Mouse (Mus musculus) granulocyte monocyte progenitor cell, adult 5-6 weeks (primary cell): ENCODE measurements around the gene Zfp654. TPM values are rescaled to one million over a fixed set of nuclear protein-coding genes. Genes with fewer than 3 reads are reported as not detected.

Experiments
- ATAC-seq: replicated peaks from 2 replicates; pipeline ENCODE4 v1.8.0; 2016; ENCODE audit warnings: mild to moderate bottlenecking, moderate TSS enrichment, inconsistent platforms; ENCODE audit not compliant: poor library complexity, severe bottlenecking
- total RNA-seq, 2 experiments: library from RNA; stranded (forward) in 1 of 2; stranded (reverse) in 1 of 2; fragments of 200-712, 200-1000 nt in 1 of 2; fragments of >200 nt in 1 of 2; fragmentation: Nextera tagmentation in 1 of 2; gene quantifications; 2 replicates each; pipeline ENCODE4 v1.2.3; 2014 to 2017

The Zfp654 gene
- total RNA-seq, 2 experiments from 2014 or later: 13.0 to 14.8 TPM

DNA sequence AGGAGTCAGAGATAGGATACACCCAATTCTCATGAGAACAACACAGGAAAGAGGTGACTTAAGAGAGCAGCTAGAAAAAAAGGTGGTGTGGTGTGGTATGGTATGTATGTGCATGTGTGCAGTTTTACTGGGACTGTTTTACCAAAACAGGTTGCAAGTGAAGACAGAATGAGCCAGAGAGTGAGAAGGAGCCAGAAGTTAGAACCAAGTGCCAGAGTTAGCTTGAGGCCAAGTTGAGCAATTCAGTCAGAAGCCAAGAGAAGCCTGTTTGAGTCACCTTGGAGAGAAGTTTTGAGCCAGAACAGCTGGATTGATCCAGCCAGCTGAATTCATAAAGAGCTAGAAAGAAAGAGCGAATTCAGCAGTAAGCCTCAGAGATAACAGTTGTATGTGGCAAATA is 75.9 kb downstream of the Zfp654 start:
- no peak for ATAC-seq

DNA sequence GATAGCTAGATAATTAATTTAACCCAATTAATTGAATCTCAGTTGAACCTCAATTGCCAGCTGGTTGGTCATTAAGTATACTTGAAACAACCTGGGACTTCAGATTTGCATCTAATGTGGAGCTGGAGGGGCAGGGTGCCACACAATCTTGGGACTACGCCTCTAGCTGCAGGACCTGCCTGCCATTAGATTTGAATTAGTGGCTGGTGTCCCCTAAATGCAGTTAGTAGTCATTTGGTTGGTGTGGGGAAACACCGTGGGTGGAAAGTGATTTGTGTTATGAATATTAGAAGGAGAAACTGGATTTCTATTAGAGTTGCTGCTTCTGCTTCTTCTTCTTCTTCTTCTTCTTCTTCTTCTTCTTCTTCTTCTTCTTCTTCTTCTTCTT is 80.0 kb downstream of the Zfp654 start:
- no peak for ATAC-seq

DNA sequence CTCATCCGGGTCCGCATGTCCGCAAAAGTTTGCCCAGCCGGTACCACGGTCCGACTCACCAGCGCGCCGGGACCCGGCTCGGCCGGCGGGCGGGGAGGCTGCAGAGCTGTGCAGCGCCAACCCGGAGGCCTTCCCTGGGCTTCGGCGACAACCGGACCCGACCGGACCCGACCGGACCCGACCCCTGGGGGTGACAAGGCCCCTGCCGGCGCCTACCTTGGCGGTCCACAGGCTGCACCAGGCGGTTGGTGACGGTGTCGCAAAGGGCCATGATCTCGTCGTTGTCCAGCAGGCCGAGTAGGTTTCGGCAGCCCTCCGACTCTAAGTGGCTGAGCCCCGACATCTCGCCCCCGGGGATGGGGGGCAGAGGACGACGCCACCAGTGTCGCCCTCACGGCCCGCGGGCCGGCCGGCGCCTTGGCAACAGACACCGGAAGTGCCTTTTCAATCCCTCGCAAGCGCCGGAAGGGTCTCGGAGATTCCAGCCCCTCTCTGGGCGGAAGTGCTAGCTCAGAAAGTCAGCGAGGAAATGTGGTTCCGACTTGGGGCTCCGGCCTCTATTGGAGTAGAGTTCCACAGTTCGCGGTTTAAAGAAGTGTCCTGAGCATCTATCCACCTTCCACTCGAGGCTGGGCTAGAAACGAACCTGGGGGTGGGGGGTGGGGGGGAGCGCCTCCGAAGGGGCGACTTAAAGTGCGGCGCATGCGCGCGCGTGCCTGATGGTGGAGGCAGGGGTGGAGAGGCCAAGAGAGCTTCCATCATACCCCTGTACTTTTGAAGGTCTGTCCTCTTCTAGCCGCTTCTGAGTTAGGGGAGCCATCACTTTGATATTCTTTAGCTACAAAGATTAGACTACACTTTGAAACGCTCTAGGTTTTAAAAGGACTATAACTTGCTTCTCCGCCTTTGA is 80.7 kb downstream of the Zfp654 start, which contains the start of gene 4930453N24Rik:
TSS of gene 4930453N24Rik (minus strand) at position 641 of the 910 bp plus-strand sequence.
- ATAC-seq: peak; percentile 91

DNA sequence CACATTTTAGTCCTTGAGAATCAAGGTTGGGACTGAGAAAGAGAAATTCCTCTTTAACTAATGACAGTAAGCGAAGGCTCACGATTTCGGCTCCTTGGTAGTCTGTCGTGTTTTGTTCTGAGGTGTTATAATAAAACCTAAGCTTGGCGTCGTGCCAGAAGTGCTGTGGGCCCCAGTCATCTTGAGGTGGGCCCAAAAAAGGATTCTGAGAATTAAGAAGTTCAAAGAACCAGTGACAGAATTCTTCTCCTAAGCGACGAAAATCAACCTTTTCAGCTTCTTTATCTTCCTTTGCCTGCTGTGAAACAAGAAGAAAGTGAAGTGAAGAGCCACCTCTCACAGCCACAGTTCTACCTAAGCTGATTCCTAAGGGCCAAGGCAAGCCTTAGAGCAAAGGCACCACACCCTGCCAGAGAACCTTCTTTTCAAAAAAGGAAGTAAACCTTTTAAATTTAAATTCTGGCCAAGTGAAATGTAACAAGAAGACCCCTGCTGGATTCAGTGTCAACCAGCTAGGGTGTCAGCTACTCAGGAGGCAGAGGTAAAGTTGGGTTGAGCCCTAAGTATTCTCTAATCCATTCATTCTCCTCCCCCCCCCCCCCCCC is 84.7 kb downstream of the Zfp654 start:
- no peak for ATAC-seq

DNA sequence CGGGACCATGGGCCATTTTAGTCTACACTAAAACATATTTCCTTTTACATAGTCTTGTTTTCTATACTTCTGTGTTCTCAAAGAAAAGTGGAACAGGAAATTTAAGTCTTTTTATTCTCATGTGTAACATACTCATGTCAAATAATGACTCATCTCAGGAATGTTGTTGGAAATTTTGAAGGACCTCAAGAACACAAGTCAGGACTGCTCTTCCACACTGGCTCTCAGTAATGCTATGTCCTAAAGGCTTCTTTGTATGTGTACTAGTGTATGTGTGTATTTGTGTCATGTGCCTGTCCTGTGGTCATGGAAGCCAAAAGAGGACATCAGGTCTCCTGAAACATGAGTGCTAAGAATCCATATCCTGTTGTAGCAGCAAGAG is 92.2 kb downstream of the Zfp654 start:
- ATAC-seq: no peak

DNA sequence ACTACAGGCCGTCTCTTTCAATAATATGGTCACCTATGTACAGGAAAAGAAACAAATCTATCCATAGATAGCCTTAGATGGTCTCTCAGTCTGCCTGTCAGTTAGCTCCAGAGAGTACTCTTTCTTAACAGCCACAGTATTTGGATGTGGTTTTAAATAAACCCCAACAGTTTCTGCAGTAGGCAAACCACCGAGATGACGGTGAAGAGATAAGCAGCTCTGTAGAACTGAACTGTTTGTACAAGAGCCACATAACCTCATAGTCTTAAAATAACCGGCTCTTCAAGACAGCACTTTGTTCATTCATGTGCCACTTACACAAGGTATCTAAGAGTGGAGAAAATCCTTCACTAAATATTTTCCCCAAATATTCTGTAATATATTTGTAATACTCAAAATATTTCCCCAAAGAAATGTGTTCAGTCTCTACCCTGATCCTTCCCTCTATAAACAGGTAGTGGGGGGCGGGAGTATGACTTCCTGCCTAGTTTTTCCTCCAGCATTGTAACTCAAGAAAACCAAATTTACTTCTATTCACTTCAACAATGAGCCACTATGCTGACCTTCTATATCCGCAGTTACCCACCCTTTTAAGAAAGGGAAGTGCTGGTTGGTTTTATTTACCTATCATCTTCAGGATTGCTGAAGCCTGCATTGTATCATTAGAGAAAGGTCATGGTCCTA is 92.7 kb downstream of the Zfp654 start:
- ATAC-seq: peak; percentile 54

DNA sequence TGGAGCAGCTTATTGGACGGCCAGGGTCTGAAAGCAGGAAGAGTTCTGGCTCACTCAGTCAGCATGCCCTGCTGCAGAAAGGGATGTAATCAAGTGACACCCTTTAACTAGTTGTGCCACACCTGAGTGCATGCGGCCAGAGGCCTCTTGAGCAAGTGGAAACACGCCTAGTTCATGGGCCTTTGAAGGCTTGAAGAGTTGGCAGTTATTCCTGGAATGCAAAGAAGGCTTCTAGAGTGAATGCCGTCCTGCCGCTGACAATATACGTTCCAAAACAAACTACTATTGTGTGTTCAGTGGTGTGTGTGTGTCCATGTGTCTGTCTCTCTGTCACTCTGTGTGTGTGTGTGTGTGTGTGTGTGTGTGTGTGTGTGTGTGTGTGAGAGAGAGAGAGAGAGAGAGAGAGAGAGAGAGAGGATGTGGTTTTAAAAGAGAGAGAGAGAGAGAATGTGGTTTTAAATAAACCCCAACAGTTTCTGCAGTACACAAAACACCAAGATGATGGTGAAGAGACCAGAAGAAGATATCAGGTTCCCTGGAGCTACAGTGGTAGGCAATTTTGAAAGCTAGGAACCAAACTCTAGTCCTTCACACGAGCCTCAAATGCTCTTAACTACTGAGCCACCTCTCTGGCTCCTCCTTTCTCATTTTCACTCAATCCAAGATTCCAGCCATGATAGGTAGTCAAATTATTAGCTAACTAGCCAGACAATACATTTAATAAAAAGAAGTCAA is 93.6 kb downstream of the Zfp654 start:
- ATAC-seq: peak; percentile 20; the same call in 1 of the 2 replicates

DNA sequence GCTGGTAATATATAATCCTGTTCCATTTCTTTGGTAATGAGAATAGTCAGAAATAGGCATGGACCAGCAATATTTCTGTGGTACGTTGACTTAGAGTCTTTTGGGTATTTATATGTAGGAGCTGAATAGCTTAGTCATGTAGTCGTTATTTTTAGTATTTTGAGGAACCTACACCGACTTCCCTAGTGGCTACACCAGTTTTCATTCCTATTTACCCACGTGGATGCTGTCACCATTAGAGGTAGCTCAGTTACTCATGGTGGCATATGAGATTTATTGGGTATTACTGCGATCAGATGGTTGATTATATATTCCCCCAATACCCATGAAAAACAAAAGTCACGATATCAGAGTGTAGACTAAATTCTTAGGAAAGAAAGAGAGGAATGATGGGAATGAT is 95.1 kb downstream of the Zfp654 start:
- peak; percentile 72 for ATAC-seq

DNA sequence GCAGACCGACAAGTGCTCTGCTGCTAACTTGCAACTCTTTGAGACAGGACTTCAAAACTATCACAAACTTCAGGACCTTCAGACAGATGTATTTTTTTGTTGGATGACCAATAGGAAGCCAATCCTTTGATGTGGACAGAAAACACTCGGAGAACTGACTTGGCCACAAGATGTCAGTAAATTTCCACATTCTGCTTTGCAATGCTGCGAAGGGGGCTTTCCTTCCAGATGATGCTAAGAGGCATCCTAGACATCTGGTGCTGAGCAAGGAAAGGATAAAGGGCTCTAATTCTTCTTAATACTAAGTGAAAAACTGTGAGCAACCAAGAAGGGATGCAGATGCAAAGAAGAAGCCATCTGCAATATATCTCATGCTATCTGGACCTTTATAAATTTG is 96.7 kb downstream of the Zfp654 start:
- ATAC-seq: peak; percentile 42

DNA sequence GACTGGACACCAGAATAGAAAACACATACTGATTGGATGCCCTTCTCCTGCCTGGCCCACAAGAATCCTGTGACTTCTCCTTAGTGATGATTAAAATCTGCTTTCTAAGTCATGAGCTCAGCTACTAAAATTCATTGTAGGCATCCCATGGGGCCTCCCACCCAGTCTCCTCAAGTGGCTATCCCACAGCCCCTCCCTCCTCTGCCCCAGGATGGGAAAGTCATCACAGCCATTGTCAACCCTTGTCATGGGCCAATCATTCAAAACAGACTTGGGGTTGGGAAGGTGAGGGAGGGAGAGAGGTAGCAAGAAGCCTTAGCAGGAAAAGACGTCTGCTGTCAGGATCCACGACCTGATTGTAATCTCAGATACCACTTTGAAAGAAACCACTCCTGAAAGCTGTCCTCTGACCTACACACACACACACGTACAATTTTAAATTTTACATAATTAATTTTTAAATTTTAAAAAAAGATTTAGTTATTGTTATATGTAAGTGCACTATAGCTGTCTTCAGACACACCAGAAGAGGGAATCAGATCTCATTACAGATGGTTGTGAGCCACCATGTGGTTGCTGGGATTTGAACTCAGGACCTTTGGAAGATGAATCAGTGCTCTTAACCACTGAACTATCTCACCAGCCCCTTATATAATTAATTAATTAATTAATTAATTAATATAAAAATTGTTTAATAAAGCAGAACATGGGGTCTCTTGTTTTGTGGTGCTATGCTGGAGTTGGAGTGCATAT is 97.3 kb downstream of the Zfp654 start:
- ATAC-seq: no peak

DNA sequence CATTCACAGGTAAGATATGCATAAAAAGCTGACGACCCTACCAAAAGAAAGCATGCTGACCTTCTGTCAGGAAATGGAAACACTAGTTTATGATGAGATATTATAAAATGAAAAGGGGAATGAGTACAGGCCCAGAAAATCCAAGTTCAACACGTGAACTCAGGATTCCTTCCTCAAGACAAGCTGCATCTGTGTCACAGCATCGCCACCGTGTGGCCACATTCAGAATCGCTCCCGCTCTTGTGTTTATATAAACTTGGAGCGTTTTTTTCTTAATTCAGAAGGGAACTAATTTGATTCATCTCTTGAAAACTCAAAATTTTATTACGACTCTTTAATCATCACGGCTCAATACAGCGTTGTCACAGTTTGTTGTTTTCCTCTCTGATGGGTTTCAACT is 103.2 kb downstream of the Zfp654 start:
- ATAC-seq: peak; percentile 85

DNA sequence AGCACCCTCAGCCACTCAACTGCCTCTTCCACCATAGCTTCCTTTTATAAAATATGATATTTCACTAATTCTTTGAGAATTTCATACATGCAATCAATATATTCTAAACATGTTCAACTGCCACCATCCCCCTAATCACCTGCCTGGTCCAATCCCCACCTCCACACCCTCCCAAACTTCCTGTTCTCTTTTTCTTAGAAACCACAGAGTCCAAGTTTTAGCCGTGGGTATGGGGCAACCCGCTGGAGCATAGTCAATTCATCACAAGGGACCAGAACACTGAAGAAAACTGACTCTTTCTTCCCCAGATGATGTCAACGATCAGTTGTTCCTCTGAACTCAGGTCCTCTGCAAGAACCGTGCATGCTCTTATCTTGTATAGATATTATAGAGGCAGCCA is 106.4 kb downstream of the Zfp654 start:
- peak; percentile 82 for ATAC-seq

DNA sequence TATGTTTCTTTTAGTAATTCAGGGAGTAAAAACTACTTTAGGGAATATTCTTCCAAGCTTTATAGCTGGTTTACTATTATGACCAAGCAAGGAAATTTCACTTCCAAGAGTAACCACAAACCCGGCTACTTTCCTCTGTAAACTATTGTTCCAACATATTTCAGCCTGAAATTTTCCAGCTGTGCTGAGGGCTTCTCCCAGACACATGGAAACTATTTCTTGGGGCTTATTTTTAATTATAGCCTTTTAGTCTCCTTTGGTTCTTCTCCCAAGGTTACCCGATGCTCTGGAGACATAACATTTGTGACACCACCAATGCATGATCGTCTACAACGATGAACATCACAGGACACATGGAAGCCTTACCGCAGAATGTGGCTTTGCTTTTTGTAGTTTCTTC is 114.2 kb downstream of the Zfp654 start:
- no peak for ATAC-seq

Other genes with a start within 250 kb of the Zfp654 start
- gene Csnka2ip, start 249.2 kb downstream of the Zfp654 start, total RNA-seq (2014; fragmentation: Nextera tagmentation): not detected in 2 replicates
- not detected in 2 replicates for gene Csnka2ip, start 249.2 kb downstream of the Zfp654 start, total RNA-seq (2017)
- gene 4930453N24Rik, start 80.5 kb downstream of the Zfp654 start, total RNA-seq (2014; fragmentation: Nextera tagmentation): 26.0 and 32.7 TPM in 2 replicates
- 21.5 and 25.9 TPM in 2 replicates for gene 4930453N24Rik, start 80.5 kb downstream of the Zfp654 start, total RNA-seq (2017)
- 92.2 and 92.9 TPM in 2 replicates for gene Cggbp1, start 344 bp upstream of the Zfp654 start, total RNA-seq (2014; fragmentation: Nextera tagmentation)
- gene Cggbp1, start 344 bp upstream of the Zfp654 start, total RNA-seq (2017): 80.2 and 99.7 TPM in 2 replicates